Mouse (Mus musculus): Measurements from ENCODE around the gene Ascl1. TPM values are rescaled to one million over a fixed set of nuclear protein-coding genes. Genes with fewer than 3 reads are reported as not detected.

The Ascl1 gene
- total RNA-seq, 2 experiments from 2014 or later: not detected

DNA sequence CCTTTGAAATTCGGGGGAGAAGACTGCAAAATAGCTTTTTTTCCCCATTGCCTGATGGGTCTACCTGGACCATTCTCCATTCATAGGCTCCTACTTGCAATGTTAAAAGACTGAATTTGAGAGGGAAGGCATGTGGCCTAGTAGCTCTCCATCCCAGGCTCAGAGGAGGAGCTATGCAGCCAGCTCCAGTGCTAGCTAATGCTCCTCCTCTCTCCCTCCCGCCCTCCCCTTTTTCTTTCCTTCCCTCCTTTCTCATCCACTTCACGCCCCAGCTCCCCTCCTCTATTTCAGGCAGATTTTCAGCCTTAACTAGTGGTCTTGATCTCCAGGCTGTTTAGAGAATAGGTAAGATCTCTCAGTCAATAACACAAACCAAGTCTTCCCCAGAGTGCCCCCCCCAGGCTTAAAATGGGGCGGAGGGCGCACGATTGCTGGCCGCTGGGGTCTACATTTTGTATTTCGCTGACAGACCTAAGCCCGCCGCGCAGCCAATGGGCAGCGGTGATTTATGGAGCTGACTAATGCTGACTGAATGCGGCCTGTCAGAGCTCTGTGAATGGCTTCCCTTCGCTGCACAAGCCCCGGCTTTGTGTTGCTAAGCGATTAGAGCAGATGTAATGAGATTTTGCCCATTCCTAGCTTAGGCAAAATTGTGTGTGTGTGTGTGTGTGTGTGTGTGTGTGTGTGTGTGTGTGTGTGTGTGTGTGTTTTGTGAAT, 4.9 kb downstream of the Ascl1 start:
- no peak for ATAC-seq (replicated peaks; ENCODE audit: low FRiP score, poor library complexity, severe bottlenecking)

DNA sequence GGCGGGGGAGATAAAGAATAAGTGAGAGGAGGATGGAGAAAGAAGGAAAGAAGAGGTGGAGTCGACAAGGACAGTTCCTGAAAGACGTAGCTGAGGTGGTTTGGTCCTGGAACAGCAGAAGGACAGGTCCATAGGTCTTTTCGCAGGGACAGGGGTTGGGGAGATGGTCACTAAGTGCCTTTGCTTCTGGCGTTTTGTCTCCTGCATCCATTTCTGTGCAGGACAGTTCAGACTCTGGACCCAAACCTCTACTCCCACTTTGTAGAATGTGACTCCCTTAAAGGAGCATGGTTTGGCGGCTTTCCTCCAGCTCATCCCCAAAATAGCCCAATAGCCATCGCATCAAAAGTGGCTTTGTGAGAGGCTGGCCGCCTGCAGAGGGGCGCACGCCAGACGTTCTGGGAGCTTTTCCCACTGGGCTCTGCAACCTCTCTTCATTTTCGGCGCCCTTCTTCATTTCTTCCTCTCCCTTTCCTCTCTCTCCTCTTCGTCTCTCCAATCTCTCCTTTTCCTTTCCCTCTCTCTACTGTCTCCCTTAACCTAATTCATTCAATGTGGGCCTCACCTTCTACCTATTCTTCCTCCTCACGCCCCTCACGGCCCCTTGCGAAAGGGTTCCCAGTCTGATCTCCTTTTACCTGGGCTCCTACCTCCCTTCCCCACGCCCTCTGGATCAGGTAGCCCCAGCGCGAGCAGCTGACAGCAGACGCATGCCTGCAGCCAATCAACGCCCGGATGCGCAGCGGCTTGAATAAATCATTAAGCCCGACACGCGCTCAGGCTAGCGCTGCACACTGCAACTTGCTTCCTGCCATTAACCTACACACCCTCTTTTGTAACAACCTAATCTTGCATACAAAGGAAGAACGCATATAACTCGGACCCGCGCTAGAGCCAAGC, 7.5 kb downstream of the Ascl1 start:
- no peak for ATAC-seq (replicated peaks; ENCODE audit: low FRiP score, poor library complexity, severe bottlenecking)

DNA sequence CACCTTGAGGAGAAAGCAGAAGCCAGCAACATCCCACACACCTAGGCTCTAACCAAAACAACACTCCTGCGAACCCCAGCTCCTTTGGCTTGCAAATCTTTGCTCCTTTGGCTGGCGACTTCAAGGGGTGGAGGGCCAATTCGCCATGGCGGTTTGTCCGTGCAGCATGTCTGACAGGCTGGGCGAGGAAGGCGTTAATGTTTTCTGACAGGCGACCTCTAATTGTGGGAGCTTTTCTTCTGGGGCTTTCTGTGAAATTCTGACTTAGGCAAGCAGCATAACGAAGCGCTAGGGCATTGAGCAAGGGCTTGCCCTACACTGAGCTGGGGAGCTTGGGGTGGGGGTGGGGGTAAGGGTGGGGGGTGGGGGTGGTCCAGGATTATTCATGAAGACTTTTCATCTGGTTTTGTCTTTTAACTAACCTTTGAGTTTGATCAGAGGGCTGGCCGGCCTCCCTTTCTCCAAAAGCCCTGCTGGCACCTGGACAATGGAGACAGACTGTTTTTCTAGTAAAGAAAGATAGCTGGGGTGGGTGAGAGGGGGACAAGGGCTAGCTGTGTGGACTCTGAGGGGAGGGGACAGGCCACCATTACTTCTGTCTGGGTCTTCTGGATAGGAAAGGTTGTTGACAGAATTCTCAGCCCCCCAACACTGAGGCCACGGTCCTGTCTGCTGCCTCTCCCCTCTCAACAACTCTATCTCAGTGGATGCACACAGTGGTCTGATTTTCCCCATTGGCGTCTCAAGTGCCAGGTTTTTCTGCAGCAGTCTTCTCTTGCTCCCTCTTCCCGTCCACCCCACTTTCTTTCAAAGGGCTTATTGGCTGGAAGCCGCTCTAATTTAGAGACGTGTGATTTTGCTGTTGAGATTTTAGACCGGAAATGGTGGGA, 8.4 kb downstream of the Ascl1 start:
- ATAC-seq (replicated peaks; ENCODE audit: low FRiP score, poor library complexity, severe bottlenecking): no peak

DNA sequence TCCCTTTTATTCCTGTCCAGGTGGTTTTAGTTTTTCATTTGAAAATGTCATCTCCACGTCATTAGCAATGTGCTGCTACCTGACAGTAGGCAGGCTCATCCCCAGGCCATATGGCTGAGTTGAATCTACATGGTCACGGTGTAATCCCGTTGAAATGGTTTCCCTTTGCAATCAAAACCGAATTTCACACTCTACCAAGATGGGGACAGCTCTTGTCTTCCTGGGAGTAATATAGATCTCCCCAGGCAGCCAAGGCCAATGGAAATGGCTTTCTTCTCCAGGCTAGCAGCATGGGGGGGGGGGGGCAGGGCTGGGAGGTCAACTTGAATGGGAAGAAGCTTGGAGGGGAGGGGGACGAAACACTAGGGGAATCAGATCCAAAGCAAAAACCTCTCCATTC, 15.6 kb downstream of the Ascl1 start:
- no peak for ATAC-seq (replicated peaks; ENCODE audit: low FRiP score, poor library complexity, severe bottlenecking)

DNA sequence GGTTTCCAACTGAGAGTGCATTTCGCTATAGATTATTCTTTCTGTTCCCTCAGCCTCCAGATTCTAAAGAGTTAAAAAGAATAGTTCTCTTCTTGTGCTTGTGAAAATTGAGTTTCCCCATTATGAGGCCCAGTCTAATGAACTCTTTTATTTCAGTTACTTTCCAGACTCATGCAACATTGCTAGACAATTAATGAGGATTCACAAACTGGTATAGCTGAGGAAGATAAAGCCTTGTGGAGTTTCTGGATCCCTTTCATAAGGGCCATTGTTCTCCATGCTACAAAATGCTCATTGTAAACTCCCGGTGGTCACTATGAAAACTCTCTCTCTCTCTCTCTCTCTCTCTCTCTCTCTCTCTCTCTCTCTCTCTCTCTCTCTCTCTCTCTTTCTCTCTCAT, 18.5 kb downstream of the Ascl1 start:
- ATAC-seq (replicated peaks; ENCODE audit: low FRiP score, poor library complexity, severe bottlenecking): no peak

DNA sequence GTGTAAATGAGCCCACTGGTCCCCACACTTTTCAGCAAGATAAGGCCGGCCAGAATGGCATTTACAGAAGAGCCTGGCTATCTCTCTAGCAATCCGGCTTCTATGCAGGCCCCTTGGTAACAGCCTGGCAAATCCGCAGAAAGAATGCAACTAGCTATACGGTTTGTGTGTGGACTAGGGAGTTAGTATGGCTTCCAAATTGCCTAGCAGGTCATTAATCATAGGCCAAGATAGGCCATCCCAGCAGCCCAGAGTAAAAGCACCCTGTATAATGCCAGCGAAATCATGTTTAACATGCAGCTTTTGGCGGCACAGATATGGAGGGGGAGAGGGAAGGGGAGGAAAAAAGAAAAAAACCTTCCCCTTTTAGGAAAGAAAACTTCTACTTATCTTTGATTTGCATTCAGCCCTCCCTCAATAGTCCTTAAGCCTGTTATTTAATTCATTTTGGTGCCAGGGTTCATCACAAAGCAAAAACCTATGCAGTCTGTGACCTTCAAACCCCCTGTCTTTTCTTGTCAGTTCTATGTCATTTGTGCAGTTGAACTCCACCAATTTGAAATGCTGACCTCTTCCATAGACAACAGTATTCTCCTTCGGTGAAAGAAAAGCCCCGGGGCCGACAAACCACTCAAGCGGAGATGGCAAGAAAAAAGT, 19.9 kb downstream of the Ascl1 start:
- no peak for ATAC-seq (replicated peaks; ENCODE audit: low FRiP score, poor library complexity, severe bottlenecking)

DNA sequence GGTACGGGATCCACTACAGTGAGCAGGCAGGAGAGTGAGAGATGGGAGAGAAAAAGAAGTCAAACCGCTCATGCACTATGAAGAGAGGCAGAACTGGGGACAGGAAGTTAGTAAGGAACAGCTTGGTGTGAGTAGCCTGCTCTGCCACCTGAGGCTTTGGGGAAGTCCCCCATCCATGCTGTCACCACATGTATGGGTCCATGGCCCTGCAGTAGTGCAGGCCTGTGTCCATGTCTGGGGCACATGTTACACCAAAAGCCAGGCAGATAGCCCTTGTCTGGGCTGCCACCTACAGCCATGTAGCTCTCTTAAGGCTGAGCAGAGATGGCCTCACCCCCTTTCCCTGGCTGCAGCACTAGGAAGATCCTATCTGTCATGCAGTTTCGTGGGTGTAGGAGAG, 42.7 kb downstream of the Ascl1 start:
- ATAC-seq (replicated peaks; ENCODE audit: low FRiP score, poor library complexity, severe bottlenecking): no peak

DNA sequence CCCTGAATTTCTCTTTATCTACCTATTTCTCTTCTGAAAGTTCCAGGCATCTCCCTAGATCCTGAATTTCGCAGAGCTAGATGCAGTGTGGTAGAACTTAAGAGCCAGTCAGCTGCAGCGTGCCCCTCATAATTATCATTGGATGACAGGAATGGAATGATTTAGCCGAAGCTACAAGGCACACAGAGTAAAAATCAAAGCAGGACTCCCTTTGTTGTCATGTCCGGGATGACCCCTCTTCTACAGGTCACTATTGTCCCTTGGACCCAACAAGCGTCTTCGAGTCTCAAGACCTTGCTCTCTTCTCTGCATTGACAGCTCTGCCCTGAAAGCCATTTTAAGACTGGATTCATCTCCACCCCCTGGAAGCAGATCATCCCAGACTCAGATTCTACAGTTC, 44.1 kb downstream of the Ascl1 start:
- ATAC-seq (replicated peaks; ENCODE audit: low FRiP score, poor library complexity, severe bottlenecking): no peak

DNA sequence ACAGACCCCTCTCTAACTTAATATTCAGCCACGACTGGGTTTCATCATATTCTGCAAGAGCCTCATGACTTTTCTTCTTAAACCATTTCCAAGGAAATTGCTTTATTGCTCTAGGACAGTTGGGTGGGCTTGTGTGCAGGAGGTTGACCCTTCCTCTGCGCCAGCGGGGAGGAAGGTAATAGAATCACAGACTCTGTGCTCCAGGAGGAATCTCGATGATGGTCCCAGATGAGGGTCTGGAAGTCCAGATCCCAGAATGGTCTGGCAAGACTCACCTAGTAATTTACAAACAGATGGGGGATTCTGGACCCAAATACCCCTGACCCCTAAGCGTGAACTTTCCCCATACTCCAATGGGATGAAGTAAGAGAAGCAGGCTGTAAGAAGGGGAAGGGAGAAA, 45.2 kb downstream of the Ascl1 start:
- no peak for ATAC-seq (replicated peaks; ENCODE audit: low FRiP score, poor library complexity, severe bottlenecking)

DNA sequence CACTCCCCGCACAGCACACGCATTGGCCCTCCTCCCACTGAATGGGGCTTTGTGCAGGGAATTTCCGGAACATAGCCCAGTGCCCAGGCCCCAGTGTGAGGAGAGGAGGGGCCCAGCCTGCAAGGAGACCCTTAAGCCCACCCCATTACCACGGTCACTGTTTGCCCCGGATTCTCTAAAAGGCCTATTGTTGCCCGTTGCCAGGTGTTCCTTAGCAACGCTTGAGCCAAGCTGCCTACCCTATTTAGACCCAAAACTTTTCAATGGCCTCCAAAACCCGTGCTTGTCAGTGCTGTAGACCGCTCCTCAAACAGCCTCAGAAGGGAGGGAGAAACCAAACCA, 45.7 kb downstream of the Ascl1 start:
- ATAC-seq (replicated peaks; ENCODE audit: low FRiP score, poor library complexity, severe bottlenecking): no peak

DNA sequence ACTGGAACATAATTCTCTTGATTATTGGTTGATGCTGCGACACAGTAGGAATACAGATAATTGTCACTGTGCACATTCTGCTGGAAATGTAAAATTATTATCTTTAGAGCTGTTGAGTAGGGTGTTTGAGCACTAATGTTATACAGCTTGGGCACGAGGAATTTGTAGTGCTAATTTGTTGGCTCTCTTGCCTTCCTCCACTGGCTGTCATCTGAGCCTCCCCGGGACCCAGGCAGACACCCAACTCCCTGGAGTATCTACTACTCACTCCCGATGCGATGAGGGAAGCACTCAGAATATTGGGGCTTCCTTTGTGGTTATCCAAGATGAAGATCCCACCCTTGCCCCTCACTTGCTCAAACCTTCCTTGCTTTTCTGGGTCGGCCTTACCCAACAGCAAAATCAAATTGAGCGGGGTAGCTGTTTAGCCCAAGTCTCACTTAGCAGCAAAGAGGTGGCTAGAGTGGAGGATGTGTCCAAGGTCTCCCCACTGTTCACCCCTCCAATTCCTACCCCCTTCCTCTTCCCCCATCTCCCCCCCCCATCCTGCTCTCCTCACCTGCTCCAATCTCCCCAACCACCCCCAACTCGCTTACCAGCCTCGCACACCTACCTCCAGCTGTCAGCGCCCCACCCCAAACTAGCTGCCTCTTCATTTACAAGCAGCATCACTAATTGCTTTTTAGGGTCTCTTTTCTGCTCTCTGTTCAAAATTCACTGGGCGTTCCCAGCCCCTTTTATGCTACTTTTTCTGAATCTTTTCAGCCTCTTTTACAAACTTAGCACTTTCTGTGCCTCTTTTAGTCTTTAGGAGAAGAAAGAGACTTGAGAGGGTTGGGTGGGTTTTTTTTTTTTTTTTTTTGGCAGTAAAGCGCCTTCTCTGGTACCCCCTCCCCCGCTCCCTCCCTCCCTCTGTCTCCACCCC, 46.4 kb downstream of the Ascl1 start:
- ATAC-seq (replicated peaks; ENCODE audit: low FRiP score, poor library complexity, severe bottlenecking): no peak

DNA sequence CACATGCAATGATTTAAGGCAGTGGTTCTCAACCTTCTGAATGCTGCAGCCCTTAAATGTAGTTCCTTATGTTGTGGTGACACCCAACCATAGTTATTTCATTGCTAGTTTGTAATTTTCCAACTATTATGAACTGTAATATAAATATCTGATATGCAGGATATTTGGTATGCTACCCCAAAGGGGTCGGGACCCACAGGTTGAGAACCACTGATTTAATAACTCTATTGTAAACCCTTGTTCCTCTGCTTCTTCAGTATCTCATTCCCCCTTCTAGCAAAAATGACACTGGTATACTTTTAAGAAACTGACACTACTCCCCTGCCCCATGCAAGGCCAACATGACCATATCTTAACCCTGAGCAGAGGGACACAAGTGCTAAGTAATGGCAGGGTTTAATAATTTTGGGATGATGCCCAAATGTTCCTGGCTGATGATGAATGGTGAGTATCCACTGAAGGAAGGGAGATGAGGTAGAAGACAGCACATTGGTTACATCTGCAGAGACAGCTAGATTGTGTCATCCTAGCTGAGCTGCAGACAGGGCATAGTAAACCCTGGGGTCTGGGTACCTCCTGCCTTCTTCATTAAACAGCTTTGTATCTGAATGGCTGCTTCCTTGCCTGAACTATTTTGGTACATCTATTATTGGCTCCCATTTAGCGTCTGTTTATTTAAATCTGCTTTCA, 47.2 kb downstream of the Ascl1 start:
- ATAC-seq (replicated peaks; ENCODE audit: low FRiP score, poor library complexity, severe bottlenecking): no peak

Other genes starting within 250 kb of the Ascl1 start
- not detected in 2 replicates for gene Pah, start 28.1 kb upstream of the Ascl1 start, total RNA-seq (2015; ENCODE audit: low replicate concordance)
- gene Pah, start 28.1 kb upstream of the Ascl1 start, total RNA-seq (2017; ENCODE audit: low replicate concordance): not detected in 2 replicates